Mouse (Mus musculus): ENCODE data around the gene Mthfsd. TPM values are rescaled to one million over a fixed set of nuclear protein-coding genes. Genes with fewer than 3 reads are reported as not detected.

Mthfsd gene
- polyA plus RNA-seq, 1 experiment from 2014 or later: 60.0 TPM

- Histone ChIP-seq H3K4me3 (peak overlapping the region; percentile 43), H3K4me2 (replicated peaks) (peak overlapping the region; percentile 82), H3K27me3 (peaks cover 99% of the 10 kb centered on the region), H3K27ac (no peak overlapping the region), H3K9me3 (replicated peaks) (no peaks in the 10 kb centered on the region), H3K4me1 (peaks cover 27% of the 10 kb centered on the region), H3K9ac (peak overlapping the region; percentile 23; the same call in 1 of the 2 replicates), H3K36me3 (no peaks in the 10 kb centered on the region)
- no peak for ATAC-seq (ENCODE audit: low FRiP score)
- WGBS: 2% methylated on average over 30 of the region's 30 CpGs
Measured at GRCm38 (mm10) chr8:121085011-121085410, 23.2 kb downstream of the Mthfsd start.

- 0 out of 2 replicates have a peak, but pooled peaks have one; percentile 32 for ATAC-seq (ENCODE audit: low FRiP score)
- no peaks in the 10 kb centered on the region for H3K36me3 ChIP-seq
- WGBS: under 1% methylated on average over 64 of the region's 83 CpGs
- peak within 1 kb of the TSS; percentile 50 for H3K9ac ChIP-seq
- H3K9me3 ChIP-seq (replicated peaks): no peaks in the 10 kb centered on the region
- peak within 1 kb of the TSS; percentile 43 for H3K4me3 ChIP-seq
- peaks cover 99% of the 10 kb centered on the region for H3K27me3 ChIP-seq
- H3K27ac ChIP-seq: no peak within 1 kb of the TSS
- peaks cover 27% of the 10 kb centered on the region for H3K4me1 ChIP-seq
- H3K4me2 ChIP-seq (replicated peaks): peak within 1 kb of the TSS; percentile 82
Measured at GRCm38 (mm10) chr8:121084210-121084951, 23.8 kb downstream of the Mthfsd start, which contains the start of gene Foxf1. TSS of gene Foxf1 (plus strand) at chr8:121084386.

- peak overlapping the region; percentile 82 for H3K4me2 ChIP-seq (replicated peaks)
- H3K27me3 ChIP-seq: peaks cover 99% of the 10 kb centered on the region
- peak overlapping the region; percentile 43 for H3K4me3 ChIP-seq
- H3K4me1 ChIP-seq: peaks cover 27% of the 10 kb centered on the region
- H3K27ac ChIP-seq: no peak overlapping the region
- H3K36me3 ChIP-seq: no peaks in the 10 kb centered on the region
- H3K9me3 ChIP-seq (replicated peaks): no peaks in the 10 kb centered on the region
- no peak overlapping the region for H3K9ac ChIP-seq
- 0% methylated on average over 13 of the region's 27 CpGs for WGBS
- no peak for ATAC-seq (ENCODE audit: low FRiP score)
Measured at GRCm38 (mm10) chr8:121083936-121084209, 24.3 kb downstream of the Mthfsd start.

GRCm38 (mm10) chr8:121083093-121083935 lies 24.9 kb downstream of the Mthfsd start:
- no peak for ATAC-seq (ENCODE audit: low FRiP score)

GRCm38 (mm10) chr8:121082218-121083092 lies 25.7 kb downstream of the Mthfsd start:
- peak overlapping the region; percentile 82 for H3K4me2 ChIP-seq (replicated peaks)
- no peak for ATAC-seq (ENCODE audit: low FRiP score)
- no peak overlapping the region for H3K9ac ChIP-seq
- peak overlapping the region; percentile 43 for H3K4me3 ChIP-seq
- peaks cover 27% of the 10 kb centered on the region for H3K4me1 ChIP-seq
- H3K27me3 ChIP-seq: peaks cover 99% of the 10 kb centered on the region
- WGBS: under 1% methylated on average over 54 of the region's 57 CpGs
- H3K27ac ChIP-seq: no peak overlapping the region
- no peaks in the 10 kb centered on the region for H3K36me3 ChIP-seq
- no peaks in the 10 kb centered on the region for H3K9me3 ChIP-seq (replicated peaks)

More at GRCm38 (mm10) chr8:121083093-121083935, 24.9 kb downstream of the Mthfsd start:
- under 1% methylated on average over 89 of the region's 89 CpGs for WGBS
- peak overlapping the region; percentile 43 for H3K4me3 ChIP-seq
- no peaks in the 10 kb centered on the region for H3K9me3 ChIP-seq (replicated peaks)
- peaks cover 27% of the 10 kb centered on the region for H3K4me1 ChIP-seq
- H3K27me3 ChIP-seq: peaks cover 98% of the 10 kb centered on the region
- H3K36me3 ChIP-seq: no peaks in the 10 kb centered on the region
- no peak overlapping the region for H3K27ac ChIP-seq
- H3K4me2 ChIP-seq (replicated peaks): peak overlapping the region; percentile 82
- H3K9ac ChIP-seq: no peak overlapping the region

GRCm38 (mm10) chr8:121081398-121081797 lies 26.8 kb downstream of the Mthfsd start:
- H3K9me3 ChIP-seq (replicated peaks): no peaks in the 10 kb centered on the region
- 2% methylated on average over 7 of the region's 7 CpGs for WGBS
- H3K9ac ChIP-seq: no peak overlapping the region
- H3K4me1 ChIP-seq: peaks cover 27% of the 10 kb centered on the region
- H3K36me3 ChIP-seq: no peaks in the 10 kb centered on the region
- no peak for ATAC-seq (ENCODE audit: low FRiP score)
- peaks cover 99% of the 10 kb centered on the region for H3K27me3 ChIP-seq
- H3K27ac ChIP-seq: no peak overlapping the region
- H3K4me2 ChIP-seq (replicated peaks): no peak overlapping the region
- no peak overlapping the region for H3K4me3 ChIP-seq

- WGBS: under 1% methylated on average over 49 of the region's 49 CpGs
- ATAC-seq (ENCODE audit: low FRiP score): no peak
Measured at GRCm38 (mm10) chr8:121080361-121081090, 27.7 kb downstream of the Mthfsd start.

GRCm38 (mm10) chr8:121079944-121080343 lies 28.2 kb downstream of the Mthfsd start:
- no peak for ATAC-seq (ENCODE audit: low FRiP score)
- no peak overlapping the region for H3K4me2 ChIP-seq (replicated peaks)
- peaks cover 99% of the 10 kb centered on the region for H3K27me3 ChIP-seq
- peaks cover 3% of the 10 kb centered on the region; the same call in 1 of the 2 replicates for H3K9me3 ChIP-seq (replicated peaks)
- no peaks in the 10 kb centered on the region for H3K36me3 ChIP-seq
- WGBS: 3% methylated on average over 12 of the region's 12 CpGs
- H3K4me1 ChIP-seq: peaks cover 25% of the 10 kb centered on the region
- H3K27ac ChIP-seq: no peak overlapping the region
- no peak overlapping the region for H3K4me3 ChIP-seq
- H3K9ac ChIP-seq: no peak overlapping the region

More at GRCm38 (mm10) chr8:121080361-121081090, 27.7 kb downstream of the Mthfsd start:
- Histone ChIP-seq H3K4me2 (replicated peaks) (no peak overlapping the region), H3K27ac (no peak overlapping the region), H3K9me3 (replicated peaks) (peaks cover 3% of the 10 kb centered on the region; the same call in 1 of the 2 replicates), H3K36me3 (no peaks in the 10 kb centered on the region), H3K4me1 (peaks cover 27% of the 10 kb centered on the region), H3K4me3 (no peak overlapping the region), H3K9ac (no peak overlapping the region), H3K27me3 (peaks cover 99% of the 10 kb centered on the region)

GRCm38 (mm10) chr8:121079201-121079600 lies 29.0 kb downstream of the Mthfsd start:
- Histone ChIP-seq H3K4me2 (replicated peaks) (no peak overlapping the region), H3K4me1 (peaks cover 18% of the 10 kb centered on the region), H3K9ac (no peak overlapping the region), H3K27me3 (peaks cover 99% of the 10 kb centered on the region), H3K9me3 (replicated peaks) (peaks cover 3% of the 10 kb centered on the region; the same call in 1 of the 2 replicates), H3K27ac (no peak overlapping the region), H3K4me3 (no peak overlapping the region), H3K36me3 (no peaks in the 10 kb centered on the region)
- ATAC-seq (ENCODE audit: low FRiP score): no peak
- 2% methylated on average over 7 of the region's 7 CpGs for WGBS

- no peak overlapping the region for H3K27ac ChIP-seq
- no peaks in the 10 kb centered on the region for H3K36me3 ChIP-seq
- no peak overlapping the region for H3K4me3 ChIP-seq
- H3K9ac ChIP-seq: no peak overlapping the region
- H3K4me2 ChIP-seq (replicated peaks): no peak overlapping the region
- peaks cover 3% of the 10 kb centered on the region; the same call in 1 of the 2 replicates for H3K9me3 ChIP-seq (replicated peaks)
- 3% methylated on average over 14 of the region's 14 CpGs for WGBS
- peaks cover 14% of the 10 kb centered on the region for H3K4me1 ChIP-seq
- peaks cover 99% of the 10 kb centered on the region for H3K27me3 ChIP-seq
- ATAC-seq (ENCODE audit: low FRiP score): no peak
Measured at GRCm38 (mm10) chr8:121078721-121079120, 29.5 kb downstream of the Mthfsd start.

- WGBS: 4% methylated on average over 7 of the region's 7 CpGs
- no peak for ATAC-seq (ENCODE audit: low FRiP score)
Measured at GRCm38 (mm10) chr8:121076555-121076954, 31.6 kb downstream of the Mthfsd start.

More at GRCm38 (mm10) chr8:121076555-121076954, 31.6 kb downstream of the Mthfsd start:
- peaks cover 3% of the 10 kb centered on the region; the same call in 1 of the 2 replicates for H3K9me3 ChIP-seq (replicated peaks)
- no peak overlapping the region for H3K27ac ChIP-seq
- no peaks in the 10 kb centered on the region for H3K36me3 ChIP-seq
- H3K27me3 ChIP-seq: peaks cover 99% of the 10 kb centered on the region
- no peak overlapping the region for H3K4me3 ChIP-seq
- H3K4me2 ChIP-seq (replicated peaks): no peak overlapping the region
- no peak overlapping the region for H3K9ac ChIP-seq
- H3K4me1 ChIP-seq: peaks cover 7% of the 10 kb centered on the region
